Mouse (Mus musculus) kidney, adult 2 months (tissue): ENCODE measurements around the gene Gpr62. TPM values are rescaled to one million over a fixed set of nuclear protein-coding genes. Genes with fewer than 3 reads are reported as not detected.

Experiments
- DNase-seq: peaks from one replicate; pipeline ENCODE4 v3.0.0; 2021
- H3K27ac ChIP-seq: fragments of 200-500 bp; 2 replicates; pipeline ENCODE4 v1.5.1; 2012; ENCODE audit warnings: low read depth, low read length, control low read depth, inconsistent platforms; ENCODE audit not compliant: insufficient read depth
- H3K27me3 ChIP-seq: fragments of 200-500 bp; replicated peaks from 2 replicates; pipeline ENCODE4 v1.6.1; 2012; ENCODE audit warnings: mild to moderate bottlenecking, moderate library complexity, low read length, inconsistent platforms; ENCODE audit not compliant: control insufficient read depth, insufficient read depth
- H3K36me3 ChIP-seq: fragments of 200-500 bp; 2 replicates; pipeline ENCODE4 v1.6.1; 2012; ENCODE audit warnings: mild to moderate bottlenecking, moderate library complexity, low read length, inconsistent platforms; ENCODE audit not compliant: control insufficient read depth, insufficient read depth
- H3K4me1 ChIP-seq: fragments of 200-500 bp; 2 replicates; pipeline ENCODE4 v1.6.1; 2011; ENCODE audit warnings: low read length; ENCODE audit not compliant: control insufficient read depth, insufficient read depth
- H3K4me3 ChIP-seq: fragments of 200-500 bp; 2 replicates; pipeline ENCODE4 v1.5.1; 2011; ENCODE audit warnings: mild to moderate bottlenecking, low read depth, low read length, control low read depth; ENCODE audit not compliant: insufficient read depth
- CTCF ChIP-seq: fragments of 200-500 bp; conservative IDR thresholded peaks from 2 replicates; pipeline ENCODE4 v1.5.1; 2011; ENCODE audit warnings: low read depth, mild to moderate bottlenecking, control low read depth, low read length, moderate library complexity, mixed read lengths; ENCODE audit not compliant: insufficient read depth, insufficient read length
- POLR2A ChIP-seq: fragments of 200-500 bp; IDR thresholded peaks from one replicate; pipeline ENCODE4 v1.6.1; 2011; ENCODE audit warnings: low read depth, low read length, control low read depth
- WGBS: fragments of 180-500 bp; shearing (Covaris S2); methylation state at CpG from one replicate; pipeline ENCODE4 v1.1.7; 2018; 5-methylcytosine and 5-hydroxymethylcytosine counted together
- polyA plus RNA-seq: library from polyadenylated mRNA; depleted of rRNA; stranded (reverse); fragments of >200 nt; gene quantifications from 2 replicates; pipeline ENCODE4 v1.2.3, GENCODE M21; 2012

The Gpr62 gene
- polyA plus RNA-seq, 1 experiment, result not detected

GRCm38 (mm10) chr9:106481075-106481474 is 15.3 kb upstream of the Gpr62 start:
- TF ChIP-seq CTCF (no peak), POLR2A (no peak)
- no peak for DNase-seq
- 71% methylated on average over 15 of the region's 15 CpGs for WGBS
- Histone ChIP-seq H3K27ac (no peak overlapping the region), H3K27me3 (no peaks in the 10 kb centered on the region), H3K4me3 (no peak overlapping the region), H3K36me3 (peaks cover 2% of the 10 kb centered on the region), H3K4me1 (peaks cover 5% of the 10 kb centered on the region; the same call in 1 of the 2 replicates)

GRCm38 (mm10) chr9:106480541-106480940 is 14.8 kb upstream of the Gpr62 start:
- no peak for TF ChIP-seq POLR2A
- TF ChIP-seq CTCF, result no peak
- Histone ChIP-seq H3K27me3 (no peaks in the 10 kb centered on the region), H3K4me1 (peaks cover 10% of the 10 kb centered on the region), H3K36me3 (peaks cover 2% of the 10 kb centered on the region), H3K4me3 (no peak overlapping the region), H3K27ac (no peak overlapping the region)
- no peak for DNase-seq
- 91% methylated on average over 7 of the region's 7 CpGs for WGBS

- peak overlapping the region; percentile 54 for H3K4me3 ChIP-seq
- H3K27me3 ChIP-seq, result no peaks in the 10 kb centered on the region
- TF ChIP-seq POLR2A (no peak), CTCF (no peak)
- peaks cover 18% of the 10 kb centered on the region for H3K4me1 ChIP-seq
- no peak overlapping the region for H3K27ac ChIP-seq
- 70% methylated on average over 9 of the region's 9 CpGs for WGBS
- H3K36me3 ChIP-seq, result no peaks in the 10 kb centered on the region; the same call in 1 of the 2 replicates
- no peak for DNase-seq
Measured at GRCm38 (mm10) chr9:106478101-106478500, 12.4 kb upstream of the Gpr62 start.

- DNase-seq, result no peak
- Histone ChIP-seq H3K4me1 (peaks cover 18% of the 10 kb centered on the region), H3K27me3 (no peaks in the 10 kb centered on the region), H3K36me3 (no peaks in the 10 kb centered on the region), H3K4me3 (peak overlapping the region; percentile 54), H3K27ac (no peak overlapping the region)
- no peak for TF ChIP-seq POLR2A
- no peak for TF ChIP-seq CTCF
- 1% methylated on average over 16 of the region's 16 CpGs for WGBS
Measured at GRCm38 (mm10) chr9:106477649-106478048, 11.9 kb upstream of the Gpr62 start.

GRCm38 (mm10) chr9:106476924-106477484 is 11.3 kb upstream of the Gpr62 start, which contains the start of gene Parp3:
Gene Parp3, minus strand, starts transcription at chr9:106476949.
- under 1% methylated on average over 41 of the region's 41 CpGs for WGBS
- Histone ChIP-seq H3K4me1 (peaks cover 18% of the 10 kb centered on the region), H3K27ac (peak within 1 kb of the TSS; percentile 81), H3K27me3 (no peaks in the 10 kb centered on the region), H3K36me3 (no peaks in the 10 kb centered on the region), H3K4me3 (peak within 1 kb of the TSS; percentile 54)
- no peak for TF ChIP-seq POLR2A
- peak; percentile 96 for TF ChIP-seq CTCF
- DNase-seq, result peak; percentile 100

GRCm38 (mm10) chr9:106476002-106476923 is 10.5 kb upstream of the Gpr62 start:
- no peaks in the 10 kb centered on the region for H3K36me3 ChIP-seq
- H3K27me3 ChIP-seq, result no peaks in the 10 kb centered on the region
- WGBS, result 6% methylated on average over 16 of the region's 16 CpGs
- TF ChIP-seq CTCF (no peak), POLR2A (no peak)
- H3K4me3 ChIP-seq, result peak overlapping the region; percentile 40
- peak overlapping the region; percentile 81 for H3K27ac ChIP-seq
- peaks cover 18% of the 10 kb centered on the region for H3K4me1 ChIP-seq
- peak; percentile 87 for DNase-seq

GRCm38 (mm10) chr9:106475663-106476001 is 9.9 kb upstream of the Gpr62 start, which contains the start of gene Rrp9:
Gene Rrp9, plus strand, starts transcription at chr9:106475963.
- DNase-seq, result no peak
- Histone ChIP-seq H3K4me3 (peak within 1 kb of the TSS; percentile 40), H3K27ac (peak within 1 kb of the TSS; percentile 81), H3K36me3 (no peaks in the 10 kb centered on the region), H3K4me1 (peaks cover 18% of the 10 kb centered on the region), H3K27me3 (no peaks in the 10 kb centered on the region)
- no peak for TF ChIP-seq CTCF
- 64% methylated on average over 10 of the region's 10 CpGs for WGBS
